In the genomic region with DNA sequence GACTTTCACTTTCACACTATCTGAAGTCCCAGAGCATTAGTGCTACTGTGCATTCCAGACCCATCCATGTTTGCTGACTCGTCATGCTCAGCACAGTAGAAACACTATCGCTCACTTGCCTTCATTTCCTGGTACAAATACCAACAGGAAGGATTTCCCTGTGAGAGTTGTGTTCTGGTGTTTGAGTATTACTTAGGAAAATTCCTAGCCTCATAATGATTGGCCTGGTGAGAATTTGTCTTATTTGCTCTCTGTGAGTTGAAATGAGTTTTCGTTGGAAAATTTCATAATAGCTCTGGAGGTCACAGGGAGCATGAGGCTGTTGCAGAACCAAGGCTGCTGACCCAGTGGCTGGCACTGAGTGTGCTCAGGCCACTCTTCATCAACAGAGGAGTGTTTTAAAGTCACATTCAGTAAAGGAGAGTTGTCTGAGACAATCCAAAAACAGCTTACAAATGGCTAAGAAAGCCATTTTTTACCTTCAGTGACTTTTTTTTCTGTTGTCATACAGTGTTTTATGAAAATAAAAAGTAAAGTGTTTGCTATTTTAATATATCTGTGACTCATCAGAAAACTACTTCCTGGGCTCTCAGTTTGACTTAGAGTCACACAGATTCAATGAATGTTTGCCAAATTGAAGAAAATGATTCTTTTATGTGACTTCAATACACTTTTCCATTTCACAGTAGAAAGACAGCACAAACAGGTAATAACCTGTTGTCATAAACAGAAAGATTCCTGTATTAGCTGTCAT, we compare ENCODE assay signal across 9 mouse cellular contexts.
A peak's percentile ranks its signal among the peaks of the same experiment; 100 is the strongest.
DNase-seq lines count a peak whose midpoint lies in the region; ATAC-seq and TF ChIP-seq lines count a peak whose summit lies in the region.
"Had no signal": no experiment of that assay in that cellular context is flagged by ENCODE, and none has a peak within 500 bp of the region (broad histone marks: within the 10 kb centered on the region; RNA-seq: fewer than 3 reads in every experiment).

No protein-coding gene starts in this region.

- no peaks in the 10 kb centered on the region for H3K27me3 ChIP-seq in kidney, adult 2 months (replicated peaks; ENCODE audit: control insufficient read depth, insufficient read depth, low read length)
- no peaks in the 10 kb centered on the region for H3K27me3 ChIP-seq in C2C12 (ENCODE audit: control insufficient read depth, insufficient read depth, insufficient read length)
- no peaks in the 10 kb centered on the region for H3K27me3 ChIP-seq in midbrain, embryonic 16.5 days (ENCODE audit: control insufficient read depth, insufficient read depth, low read depth, low read length)
- H3K27me3 ChIP-seq: liver, embryonic 13.5 days had no signal

- no peak for TF ChIP-seq POLR2A in kidney, adult 2 months (IDR thresholded peaks at IDR 0.05; ENCODE audit: low read depth, low read length)

- H3K9me3 ChIP-seq in midbrain, embryonic 16.5 days (replicated peaks; ENCODE audit: control insufficient read depth, low read length, poor library complexity, severe bottlenecking): no peaks in the 10 kb centered on the region
- H3K9me3 ChIP-seq: liver, embryonic 13.5 days had no signal

- H3K4me1 ChIP-seq in kidney, adult 2 months (ENCODE audit: control insufficient read depth, insufficient read depth, low read length): no peaks in the 10 kb centered on the region
- no peaks in the 10 kb centered on the region for H3K4me1 ChIP-seq in midbrain, embryonic 16.5 days (ENCODE audit: control insufficient read depth, insufficient read depth, low read length)

- no peak overlapping the region for H3ac ChIP-seq in C2C12 (ENCODE audit: control insufficient read depth, insufficient read length, low read depth)

- no peaks in the 10 kb centered on the region for H3K79me3 ChIP-seq in C2C12 (ENCODE audit: low read depth)

- DNase-seq in kidney, adult 2 months: peak; percentile 55
- DNase-seq in kidney, postnatal 10 days: no peak
- DNase-seq in adrenal gland, postnatal 10 days: peak; percentile 63
- DNase-seq in lung, postnatal 14 days: peak; percentile 34
- DNase-seq in right cerebral cortex, adult 2 months (ENCODE audit: low spot score in 2 of 2): no peak
- DNase-seq: cerebellum, postnatal 36 days; liver, embryonic 13.5 days had no signal

- no peaks in the 10 kb centered on the region for H3K79me2 ChIP-seq in C2C12 (ENCODE audit: control insufficient read depth, insufficient read depth)

- H3K36me3 ChIP-seq in kidney, adult 2 months (ENCODE audit: control insufficient read depth, insufficient read depth, low read length): no peaks in the 10 kb centered on the region
- H3K36me3 ChIP-seq in C2C12 (ENCODE audit: control insufficient read depth, insufficient read depth): no peaks in the 10 kb centered on the region
- H3K36me3 ChIP-seq in midbrain, embryonic 16.5 days (ENCODE audit: control insufficient read depth, insufficient read depth, low read length): no peaks in the 10 kb centered on the region
- H3K36me3 ChIP-seq: liver, embryonic 13.5 days had no signal

- no peak overlapping the region for H3K4me2 ChIP-seq in midbrain, embryonic 16.5 days (ENCODE audit: low read length)
- H3K4me2 ChIP-seq: liver, embryonic 13.5 days had no signal

- ATAC-seq in midbrain, embryonic 16.5 days: no peak

- TF ChIP-seq CTCF in kidney, adult 2 months (conservative IDR thresholded peaks at IDR 0.05; ENCODE audit: insufficient read depth, insufficient read length, low read depth, low read length): no peak
- TF ChIP-seq CTCF in C2C12 (IDR thresholded peaks at IDR 0.05; ENCODE audit: control insufficient read depth, insufficient read depth, insufficient read length): no peak

- WGBS in kidney, adult 2 months: 35% methylated on average over 3 of the region's 3 CpGs
- WGBS in midbrain, embryonic 16.5 days: 88% methylated on average over 3 of the region's 3 CpGs

- H3K4me3 ChIP-seq in kidney, adult 2 months (ENCODE audit: insufficient read depth, low read depth, low read length): no peak overlapping the region
- no peak overlapping the region for H3K4me3 ChIP-seq in C2C12 (ENCODE audit: insufficient read depth, poor library complexity, severe bottlenecking)
- H3K4me3 ChIP-seq in midbrain, embryonic 16.5 days (ENCODE audit: low read depth, low read length): no peak overlapping the region
- H3K4me3 ChIP-seq: liver, embryonic 13.5 days had no signal

- peak overlapping the region; percentile 66; the same call in 1 of the 2 replicates for H3K27ac ChIP-seq in kidney, adult 2 months (ENCODE audit: insufficient read depth, low read depth, low read length)
- no peak overlapping the region for H3K27ac ChIP-seq in midbrain, embryonic 16.5 days (ENCODE audit: low read length)
- H3K27ac ChIP-seq: liver, embryonic 13.5 days had no signal

- H3K9ac ChIP-seq in midbrain, embryonic 16.5 days (ENCODE audit: low read depth, low read length): no peak overlapping the region
- H3K9ac ChIP-seq: liver, embryonic 13.5 days had no signal

TF ChIP-seq in C2C12, 6 proteins besides CTCF, POLR2A, EP300 and RAD21:
- TF ChIP-seq USF1 (IDR thresholded peaks at IDR 0.05; ENCODE audit: low read depth): no peak
- no peak for TF ChIP-seq CEBPB (IDR thresholded peaks at IDR 0.05; ENCODE audit: low read depth)
- no peak for TF ChIP-seq MAX (IDR thresholded peaks at IDR 0.05)
- TF ChIP-seq MYOD1 (IDR thresholded peaks at IDR 0.05; ENCODE audit: control insufficient read depth, insufficient read length, low read depth): no peak
- TF ChIP-seq FOSL1 (IDR thresholded peaks at IDR 0.05; ENCODE audit: insufficient read depth, low read length, poor library complexity, severe bottlenecking): peak; percentile 8
- no peak for TF ChIP-seq MYOG (IDR thresholded peaks at IDR 0.05; ENCODE audit: control insufficient read depth, extremely low read depth, insufficient read length)

Comparison
In these comparisons a context has a peak if more than half of its experiments do, and no peak if none do; other contexts are left out.
1. DNase-seq: peak in kidney, adult 2 months (single experiment), adrenal gland, postnatal 10 days (single experiment) and lung, postnatal 14 days (single experiment); none in kidney, postnatal 10 days (single experiment) and right cerebral cortex, adult 2 months (0 of 2).